Mouse (Mus musculus): ENCODE results near the gene Nphp4.

Nphp4 gene

DNA sequence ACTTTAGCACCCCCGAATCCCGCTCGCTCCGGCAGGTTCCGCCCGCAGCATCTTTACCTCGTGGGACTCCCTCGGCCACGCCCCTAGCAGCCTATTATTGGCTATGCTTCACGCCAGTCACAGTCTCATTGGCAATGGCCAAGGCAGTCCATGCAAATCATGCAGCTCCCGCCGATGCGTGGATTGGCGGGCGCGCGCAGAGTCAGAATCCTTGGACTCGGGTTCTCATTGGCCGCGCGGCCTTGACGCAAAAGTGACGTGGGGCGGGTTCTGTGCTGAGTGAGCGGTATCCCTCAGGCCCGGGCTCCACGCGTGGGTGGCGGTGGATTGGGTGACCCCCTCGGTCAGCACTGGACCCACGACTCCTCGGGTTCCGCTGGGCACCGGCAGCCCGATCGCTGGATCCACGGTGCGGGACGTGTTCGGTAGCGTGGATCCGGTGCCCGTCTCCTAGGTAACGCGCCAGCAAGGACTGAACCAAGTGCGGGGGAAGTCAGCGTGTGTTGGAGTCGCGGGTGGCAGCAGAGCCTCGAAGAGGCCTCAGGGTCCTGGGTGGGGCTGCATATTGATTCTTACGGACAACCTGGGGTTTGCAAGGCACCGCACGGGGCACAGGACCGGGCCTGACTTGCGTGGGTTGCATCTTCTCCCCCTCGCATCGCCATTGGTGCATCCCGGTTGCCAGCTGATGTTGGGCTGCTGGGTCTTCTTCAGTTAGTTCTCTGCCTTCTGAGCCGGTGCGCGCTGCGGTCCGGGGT, 1.1 kb downstream of the Nphp4 start, which contains the start of gene Kcnab2:
Gene Kcnab2 (minus strand): TSS at position 406 of the 758 bp plus-strand sequence.
- DNase-seq (ENCODE audit: low read depth, low spot score): peak; percentile 99

DNA sequence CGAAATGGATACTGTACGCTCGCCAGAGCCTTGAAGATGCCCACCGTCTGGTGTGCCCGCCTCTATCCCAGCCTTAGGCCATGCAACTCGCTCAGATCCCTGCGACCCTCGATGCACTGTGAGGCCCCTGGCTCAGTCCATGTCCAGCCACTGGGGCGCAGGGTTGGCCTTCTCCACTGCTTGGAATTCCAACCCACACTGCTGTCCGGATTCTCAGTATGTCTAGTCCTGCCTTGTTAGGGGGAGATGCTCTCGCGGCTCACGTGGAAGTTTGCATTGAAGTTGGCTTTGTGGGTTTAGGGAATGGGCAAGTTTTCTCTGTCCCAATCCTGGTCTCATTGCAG, 1.7 kb downstream of the Nphp4 start:
- no peak for DNase-seq (ENCODE audit: low read depth, low spot score)

DNA sequence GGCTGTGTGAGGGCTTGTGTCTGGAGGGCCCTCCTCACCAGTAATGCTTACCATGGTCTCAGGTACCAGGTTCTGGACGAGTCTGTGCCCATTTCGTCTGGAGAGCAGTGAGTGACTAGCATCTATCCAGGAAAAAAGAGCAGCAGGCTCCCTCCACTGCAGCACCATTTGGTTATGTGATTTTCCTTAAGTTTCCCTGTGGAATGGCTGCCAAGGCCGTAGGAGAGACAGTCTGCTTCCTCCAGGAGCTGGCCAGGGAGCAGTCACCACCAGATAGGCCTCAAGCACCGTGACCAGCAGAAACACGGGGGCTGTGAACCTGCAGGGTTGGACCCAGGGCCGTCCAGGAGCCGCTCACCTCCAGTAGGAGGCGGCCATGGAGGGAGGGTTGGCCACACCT, 3.9 kb downstream of the Nphp4 start:
- DNase-seq (ENCODE audit: low read depth, low spot score): no peak

DNA sequence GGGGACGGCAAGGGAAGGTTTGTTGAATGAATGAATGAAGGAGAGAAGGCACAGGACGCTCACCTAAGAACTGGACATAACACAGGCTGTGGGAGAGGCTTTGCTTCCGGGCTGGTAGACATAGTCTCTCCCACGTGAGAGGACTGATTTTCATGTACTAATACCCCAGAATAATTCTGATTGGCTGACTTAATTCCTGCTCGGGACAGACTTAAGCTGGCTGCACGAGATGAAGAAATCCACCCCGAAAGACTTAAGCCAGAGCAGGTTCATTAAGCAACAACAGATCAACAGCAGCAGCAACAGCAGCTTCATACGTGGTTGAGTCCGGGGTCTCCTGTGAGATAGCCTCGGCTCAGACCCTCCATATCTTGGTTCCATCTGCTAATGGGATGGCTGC, 11.5 kb downstream of the Nphp4 start:
- DNase-seq (ENCODE audit: low read depth, low spot score): peak; percentile 64

DNA sequence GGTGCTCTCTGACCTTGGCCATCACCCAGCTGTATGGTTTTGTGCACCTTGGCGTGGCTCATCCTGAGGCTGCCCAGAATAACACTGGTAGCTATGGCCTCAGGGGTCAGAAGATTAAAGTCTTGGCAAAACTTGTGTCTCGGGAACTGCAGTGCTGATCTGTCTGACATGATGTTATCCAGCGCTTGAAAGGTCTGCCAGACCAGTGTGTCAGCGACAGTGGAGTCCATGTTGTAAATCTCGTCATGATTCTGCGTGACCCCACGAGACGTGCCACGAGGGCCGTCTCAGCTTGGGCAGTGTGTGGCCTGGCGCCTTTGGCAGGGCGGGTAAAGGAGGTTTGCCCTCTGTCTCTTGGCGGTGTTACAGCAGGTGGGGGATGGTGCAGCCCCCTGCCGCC, 13.8 kb downstream of the Nphp4 start:
- DNase-seq (ENCODE audit: low read depth, low spot score): no peak

DNA sequence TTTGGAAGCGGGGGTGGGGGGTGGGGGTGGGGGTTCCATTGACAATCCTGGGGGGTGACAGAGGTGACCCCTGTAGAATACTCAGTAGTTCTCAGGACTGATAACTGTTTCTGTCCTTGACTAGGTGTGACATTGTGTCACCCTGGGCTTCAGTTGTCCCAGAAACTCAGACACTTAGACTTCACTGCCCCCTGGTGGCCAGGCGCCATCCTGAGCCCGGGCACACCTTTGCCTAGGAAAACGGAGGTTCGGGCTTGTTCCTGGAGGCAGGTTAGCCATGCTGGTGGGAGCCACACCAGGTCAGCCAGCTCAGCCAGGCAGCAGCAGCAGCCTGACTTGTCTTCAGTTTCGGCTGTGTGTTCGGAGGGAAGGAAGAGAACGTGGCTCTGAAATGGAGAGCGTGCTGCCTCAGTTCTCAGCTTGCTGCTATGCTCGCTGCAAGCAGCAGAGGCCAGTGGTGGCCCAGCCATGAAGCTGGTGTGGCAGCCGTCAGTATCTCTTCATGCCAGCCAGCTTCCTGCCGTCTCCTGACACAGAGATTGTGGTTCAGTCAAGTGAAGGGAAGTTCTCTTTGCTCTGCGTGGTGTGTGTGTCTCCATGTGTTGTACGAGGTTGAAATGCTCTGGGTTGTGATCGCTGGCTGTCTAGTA, 14.9 kb downstream of the Nphp4 start:
- DNase-seq (ENCODE audit: low read depth, low spot score): peak; percentile 59

DNA sequence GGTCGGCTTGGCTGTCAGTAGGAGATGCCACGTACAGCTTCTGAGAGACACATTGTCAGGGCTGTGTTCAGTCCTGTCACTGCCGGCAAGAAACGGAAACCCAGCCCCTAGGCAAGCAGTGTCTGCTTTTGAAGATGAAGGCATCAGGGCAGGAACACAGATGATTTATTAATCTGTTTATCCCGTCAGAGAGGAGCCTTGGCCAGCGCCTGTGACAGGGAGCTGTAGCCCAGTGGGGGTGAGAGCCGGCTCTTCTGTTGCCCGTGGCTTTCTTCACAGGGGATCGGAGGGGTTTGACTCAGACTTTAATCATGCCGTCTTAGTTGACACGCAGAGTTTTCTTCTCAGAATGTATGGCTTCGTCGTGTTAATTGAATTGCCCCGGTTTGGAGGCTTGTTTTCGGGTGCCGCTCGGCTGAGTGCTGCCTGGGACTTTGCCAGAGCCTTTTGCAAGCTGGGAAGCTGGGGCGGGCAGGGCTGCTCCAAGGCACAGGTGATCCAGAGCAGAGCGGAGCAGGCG, 17.9 kb downstream of the Nphp4 start:
- DNase-seq (ENCODE audit: low read depth, low spot score): no peak

DNA sequence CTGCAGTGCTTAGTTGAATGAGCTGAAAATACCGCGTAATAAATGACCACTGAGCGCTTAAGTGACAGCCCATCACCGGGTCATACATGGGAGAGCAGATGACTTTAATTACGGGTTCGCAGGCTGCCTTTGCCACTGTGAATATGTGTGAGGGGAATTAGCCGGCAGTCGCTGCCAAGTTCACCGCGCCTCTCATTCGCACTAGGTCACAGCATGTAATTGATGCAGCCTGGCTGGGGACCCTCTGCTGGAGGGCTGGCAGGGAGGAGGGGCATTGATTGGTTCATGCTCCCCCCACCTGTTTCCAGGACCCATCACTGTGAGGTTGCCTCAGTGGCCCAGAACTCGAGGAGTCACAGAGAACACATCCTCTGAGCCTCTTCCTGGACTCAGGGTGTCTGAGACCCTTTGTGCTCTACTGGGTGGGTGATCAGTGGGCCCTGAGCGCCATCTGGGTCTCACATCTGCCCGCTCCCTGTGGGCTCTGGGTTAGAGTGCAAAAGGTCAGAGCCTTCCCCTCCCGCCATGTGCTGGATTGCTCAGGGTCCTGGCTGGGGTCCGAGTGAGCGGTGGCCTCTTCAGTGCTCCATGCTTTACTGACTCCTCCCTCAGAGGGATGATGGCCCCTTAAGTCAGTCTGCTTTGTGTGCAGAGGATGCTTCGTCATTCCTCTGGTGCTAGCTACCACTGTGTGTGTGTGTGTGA, 35.9 kb downstream of the Nphp4 start:
- no peak for DNase-seq (ENCODE audit: low read depth, low spot score)

DNA sequence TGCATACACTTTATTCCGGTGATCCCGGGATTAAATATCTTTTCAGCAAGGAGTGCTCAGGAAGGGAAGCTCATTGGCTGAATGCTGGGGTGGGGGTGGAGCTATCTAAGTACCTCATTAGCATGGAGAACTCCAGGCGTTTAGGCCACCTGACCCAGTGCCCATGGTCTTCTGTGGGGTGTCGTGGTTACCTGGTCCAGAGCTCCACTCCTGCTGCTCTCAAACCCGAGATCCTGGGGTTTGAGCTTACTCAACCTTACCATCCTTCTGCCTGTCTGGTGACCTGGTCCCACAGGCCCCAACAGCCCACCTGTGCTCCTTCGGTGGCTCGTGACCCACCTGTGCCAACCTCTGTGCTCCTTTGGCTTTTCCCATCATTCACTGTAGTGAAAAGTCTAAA, 38.4 kb downstream of the Nphp4 start:
- no peak for DNase-seq (ENCODE audit: low read depth, low spot score)

DNA sequence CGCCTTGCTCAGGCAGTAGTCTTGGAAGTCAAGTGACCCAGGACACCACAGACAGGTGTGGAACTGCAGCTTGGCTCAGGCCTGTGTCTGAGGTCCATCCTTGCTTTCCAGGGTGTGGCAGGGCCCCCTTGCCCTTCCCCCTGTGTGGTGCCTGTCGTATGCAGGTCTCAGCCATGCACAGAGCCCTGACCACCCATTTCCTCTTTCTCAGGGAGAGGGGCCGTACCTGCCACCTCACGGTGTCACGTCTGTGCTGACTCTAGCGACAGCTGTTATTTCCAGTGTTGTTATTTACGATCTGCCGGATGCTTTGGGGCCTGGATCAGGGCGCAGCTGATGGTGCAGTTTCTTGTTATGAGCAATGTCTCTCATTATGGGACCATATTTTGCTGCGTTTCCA, 42.6 kb downstream of the Nphp4 start:
- DNase-seq (ENCODE audit: low read depth, low spot score): no peak

DNA sequence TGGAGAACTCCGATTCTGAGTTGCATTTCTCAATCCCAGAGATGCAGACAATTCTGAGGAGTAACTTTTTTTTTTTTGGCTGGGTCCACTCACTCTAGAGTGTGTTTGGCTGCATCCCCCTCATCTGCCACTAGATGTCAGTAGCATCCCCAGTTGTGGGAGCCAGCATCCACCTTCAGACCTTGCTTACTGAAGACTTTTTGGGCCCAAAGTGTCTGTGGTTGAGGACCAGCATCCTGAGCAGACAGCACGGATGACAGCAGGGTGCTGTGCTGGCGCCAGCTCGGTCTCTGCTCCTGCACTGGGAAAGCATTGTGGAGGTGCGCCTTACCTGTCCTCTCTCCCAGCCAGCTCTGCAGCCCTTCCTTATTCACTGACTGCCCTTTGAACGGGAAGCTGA, 43.6 kb downstream of the Nphp4 start:
- DNase-seq (ENCODE audit: low read depth, low spot score): peak; percentile 29

DNA sequence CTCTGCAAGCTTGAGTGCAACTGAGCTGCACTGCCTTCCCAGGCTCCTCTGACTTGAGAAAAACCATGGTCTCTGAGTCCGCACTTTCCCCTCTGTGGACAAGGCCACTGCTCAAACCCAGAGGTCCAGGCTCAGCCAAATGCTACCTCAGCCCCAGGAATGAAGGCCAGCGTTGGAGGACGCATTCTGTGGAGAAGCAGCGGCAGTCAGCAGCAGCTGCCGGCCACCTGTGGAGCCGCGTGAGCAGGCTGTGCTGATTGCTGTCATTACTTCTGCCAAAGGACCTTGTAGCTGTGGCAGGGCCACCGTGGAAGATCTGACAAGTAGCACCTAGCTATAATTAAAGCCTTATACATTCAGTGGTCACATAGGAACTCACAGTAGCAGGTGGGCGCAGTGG, 56.4 kb downstream of the Nphp4 start:
- DNase-seq (ENCODE audit: low read depth, low spot score): no peak

DNA sequence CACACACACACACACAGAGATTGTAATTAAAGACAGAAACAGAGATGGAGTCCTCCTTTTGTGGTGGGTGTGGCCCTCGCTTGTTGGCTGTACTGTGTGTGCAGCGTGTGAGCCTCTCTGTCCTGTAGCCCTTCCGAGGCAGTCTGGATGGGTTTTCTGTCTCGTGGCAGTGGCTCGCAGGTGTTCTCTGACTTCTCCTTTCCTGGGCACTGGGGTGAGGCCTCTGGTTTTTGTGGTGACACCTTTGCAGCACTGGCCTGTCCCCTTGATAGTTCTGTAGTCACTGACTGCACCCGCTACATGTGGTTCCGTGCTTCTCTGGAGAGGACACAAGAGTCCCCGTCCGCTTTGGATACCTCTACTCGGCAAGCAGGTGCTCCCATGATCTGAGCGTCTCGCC, 63.2 kb downstream of the Nphp4 start:
- DNase-seq (ENCODE audit: low read depth, low spot score): no peak

DNA sequence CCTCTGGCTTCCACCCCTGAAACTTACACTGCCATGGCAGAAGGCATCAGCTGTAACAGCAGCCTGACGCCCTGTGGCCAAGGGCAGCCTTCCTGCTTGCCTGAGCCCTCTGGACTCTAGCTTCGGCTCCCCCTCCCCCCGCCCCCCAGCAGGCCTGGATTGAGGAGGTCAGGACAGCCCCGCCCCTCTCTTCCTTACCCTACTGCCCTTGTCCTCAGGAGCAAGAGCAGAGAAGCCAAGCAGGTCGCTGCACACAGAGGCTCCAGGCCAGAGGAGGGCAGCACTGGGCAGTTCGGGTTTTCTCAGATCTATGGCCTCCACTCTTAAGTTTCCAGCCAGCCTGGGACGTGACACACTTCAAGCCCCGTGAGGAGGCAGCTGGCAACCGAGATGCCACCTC, 64.7 kb downstream of the Nphp4 start:
- no peak for DNase-seq (ENCODE audit: low read depth, low spot score)

DNA sequence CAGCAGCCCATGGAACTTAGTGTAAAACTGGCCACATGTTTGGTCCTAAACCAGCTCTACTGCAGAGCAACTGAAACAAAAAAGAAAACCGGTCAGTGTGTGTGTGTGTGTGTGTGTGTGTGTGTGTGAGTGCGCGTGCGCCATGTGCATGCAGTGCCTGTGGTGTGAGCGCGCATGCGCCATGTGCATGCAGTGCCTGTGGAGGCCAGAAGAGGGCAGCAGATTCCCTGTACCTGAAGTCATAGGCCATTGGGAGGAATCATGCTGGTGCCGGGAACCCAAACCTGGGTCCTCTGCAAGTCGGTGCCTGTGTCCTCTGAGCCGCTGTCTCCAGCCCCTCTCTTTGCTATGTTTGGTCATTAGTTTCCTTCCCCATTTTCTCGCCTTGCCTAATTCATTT, 65.9 kb downstream of the Nphp4 start:
- DNase-seq (ENCODE audit: low read depth, low spot score): no peak

DNA sequence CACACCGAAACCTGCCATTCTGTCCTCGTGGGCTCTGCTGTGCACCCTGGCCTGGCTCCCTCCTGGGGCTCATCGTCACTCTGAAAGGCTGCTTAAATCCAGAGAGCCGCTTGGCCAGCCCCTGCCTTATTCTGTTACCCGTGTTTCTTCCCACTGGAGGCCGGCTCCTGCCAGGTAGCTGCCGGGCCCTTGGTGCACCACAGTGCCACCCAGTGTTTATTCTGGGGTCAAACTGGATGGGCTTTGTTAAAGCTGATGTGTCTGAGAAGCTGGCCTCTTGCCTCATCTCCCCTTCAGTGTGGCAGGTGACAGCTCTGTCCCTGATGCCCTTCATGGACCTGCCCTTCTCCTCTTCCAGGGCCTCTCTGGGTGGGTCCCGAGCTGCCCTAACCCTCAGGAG, 70.0 kb downstream of the Nphp4 start:
- DNase-seq (ENCODE audit: low read depth, low spot score): no peak

DNA sequence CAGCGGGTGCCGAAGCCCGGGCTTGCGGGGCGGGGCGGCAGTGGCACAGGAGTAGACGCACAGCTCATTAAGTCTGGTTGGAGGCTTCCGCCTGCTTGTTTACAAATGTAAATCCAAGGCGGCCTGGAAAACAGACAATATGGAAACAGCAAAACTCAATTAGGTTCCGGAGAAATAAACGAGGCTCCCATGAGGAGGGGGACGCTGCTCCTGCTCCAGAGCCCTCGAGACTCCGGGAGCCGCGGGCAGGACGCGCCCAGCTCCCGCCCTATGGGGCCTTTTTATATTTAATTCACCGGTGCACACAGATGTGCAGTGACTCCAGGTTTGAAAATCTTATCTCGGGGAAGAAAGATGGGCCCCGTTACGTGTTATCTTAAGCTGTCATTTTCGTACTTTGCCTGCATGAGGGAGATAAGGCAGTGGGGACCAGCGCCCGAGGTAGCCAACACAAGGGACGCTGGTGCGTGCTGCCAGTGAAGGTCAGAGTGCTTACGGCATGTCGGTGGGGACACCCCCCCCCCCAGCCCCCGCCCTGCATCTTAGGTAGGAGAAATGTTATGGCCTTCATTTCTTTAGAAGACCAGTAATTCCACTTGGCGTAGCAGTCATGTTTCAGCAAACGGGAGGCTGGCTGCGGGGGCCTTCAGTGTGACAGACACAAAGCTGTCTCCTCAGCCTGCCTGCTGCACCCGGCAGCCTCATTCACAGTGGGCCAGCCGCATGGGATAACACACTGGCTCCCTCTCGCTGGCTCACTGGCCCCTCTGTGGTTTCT, 71.6 kb downstream of the Nphp4 start:
- DNase-seq (ENCODE audit: low read depth, low spot score): no peak

DNA sequence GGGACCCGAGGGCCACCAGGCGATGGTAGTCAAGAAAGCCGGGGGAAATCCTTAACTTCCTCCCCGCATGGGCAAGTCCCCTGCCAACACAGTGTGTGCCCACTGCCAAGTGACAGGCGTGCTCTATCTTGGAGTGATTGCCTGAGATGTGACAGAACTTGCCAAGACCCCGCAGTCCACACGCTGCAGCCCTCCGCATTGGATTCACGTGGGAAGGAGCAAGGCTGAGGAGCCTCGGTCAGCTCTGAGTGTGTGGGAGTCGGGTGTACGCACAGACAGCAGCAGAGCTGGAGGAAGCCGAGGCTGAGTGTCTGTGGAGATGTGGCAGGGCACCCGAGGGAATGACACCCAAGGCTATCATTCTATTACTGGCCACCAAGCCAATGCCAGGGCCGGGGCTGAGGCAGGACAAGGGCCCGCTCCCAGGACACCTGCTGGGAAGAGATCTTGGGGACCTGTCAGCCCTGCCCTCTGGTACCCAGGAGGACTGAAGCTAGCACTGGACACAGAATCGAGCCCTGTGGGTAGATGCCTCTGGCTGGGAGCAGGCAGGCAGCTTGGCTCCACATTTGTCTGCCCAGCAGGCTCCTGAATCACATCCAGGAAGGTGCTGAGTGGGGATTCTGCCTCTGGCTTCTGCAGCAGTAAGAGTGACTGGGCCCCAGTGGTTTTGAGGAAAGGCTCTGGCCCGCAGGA, 73.1 kb downstream of the Nphp4 start:
- DNase-seq (ENCODE audit: low read depth, low spot score): no peak

DNA sequence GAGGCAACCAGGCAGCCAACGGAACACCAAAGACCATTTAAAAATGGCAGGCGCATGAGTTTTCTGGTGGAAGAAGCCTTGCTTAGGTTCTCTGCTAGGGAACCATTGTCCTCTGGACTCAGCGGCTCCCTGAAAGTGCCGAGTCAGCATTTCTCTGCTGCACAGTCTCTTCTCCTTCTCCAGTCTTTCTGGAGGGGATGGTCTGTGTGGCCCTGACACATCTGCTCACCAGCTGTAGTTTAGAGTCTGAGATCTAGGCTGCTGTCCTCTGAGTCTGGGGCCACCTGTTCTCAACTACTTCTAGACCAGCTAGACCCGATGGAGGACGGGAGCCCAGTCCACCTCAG, 73.7 kb downstream of the Nphp4 start:
- DNase-seq (ENCODE audit: low read depth, low spot score): no peak

DNA sequence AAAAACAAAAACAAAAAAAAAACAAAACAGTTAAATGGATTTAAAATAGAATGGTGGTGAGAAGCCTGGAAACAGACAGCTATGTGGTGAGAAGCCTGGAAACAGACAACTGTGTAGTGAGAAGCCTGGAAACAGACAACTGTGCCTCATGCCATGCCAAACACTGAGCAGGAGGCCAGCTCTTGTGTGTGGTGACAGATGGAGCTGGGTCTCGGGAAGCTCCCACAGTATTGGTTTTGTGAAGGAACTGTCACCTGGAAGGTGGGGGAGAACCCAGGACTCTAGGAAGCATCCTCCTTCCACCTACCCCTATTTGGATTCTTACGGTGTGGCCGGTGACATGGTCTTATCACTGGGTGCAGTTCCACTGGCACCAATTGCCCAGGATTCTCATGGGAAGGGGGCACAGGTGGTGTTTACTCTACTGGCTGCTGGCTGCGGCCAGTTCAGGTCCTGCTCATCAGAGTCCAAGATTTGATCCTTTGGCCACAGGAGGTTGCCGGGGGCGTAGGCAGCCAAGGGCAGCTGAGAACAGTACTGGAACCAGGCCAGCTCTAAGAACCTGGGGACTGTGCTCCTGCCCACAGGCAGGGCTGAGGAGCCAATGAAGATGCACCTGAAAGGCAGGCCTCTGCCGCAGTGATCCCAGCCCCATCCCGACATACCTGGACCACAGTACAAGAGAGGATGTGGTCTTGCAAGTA, 77.2 kb downstream of the Nphp4 start:
- DNase-seq (ENCODE audit: low read depth, low spot score): no peak

DNA sequence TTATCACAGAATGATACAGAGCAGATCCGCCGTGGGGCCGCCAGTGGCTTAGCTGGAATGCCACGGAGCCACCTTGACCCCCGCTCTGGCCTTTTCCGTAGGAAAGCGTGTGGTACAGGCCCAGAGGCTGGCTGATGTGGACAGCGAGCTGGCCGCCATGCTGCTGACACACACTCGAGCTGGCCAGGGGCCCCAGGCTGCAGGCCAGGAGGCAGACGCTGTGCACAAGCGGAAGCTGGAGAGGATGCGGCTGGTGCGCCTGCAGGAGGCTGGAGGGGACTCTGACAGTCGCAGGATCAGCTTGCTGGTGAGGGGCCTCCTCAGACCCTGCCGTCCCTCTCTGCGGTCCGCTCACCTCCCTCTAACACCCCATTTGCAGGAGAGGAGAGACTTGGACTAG, 77.9 kb downstream of the Nphp4 start:
- no peak for DNase-seq (ENCODE audit: low read depth, low spot score)

Data from retina, adult 2 months (tissue).